ENCODE assay signal across 8 mouse cellular contexts in genomic region chr2:24935057-24935796, GRCm38 (mm10). TPM values are rescaled to one million over a fixed set of nuclear protein-coding genes. Genes with fewer than 3 reads are reported as not detected.
DNase-seq lines count a peak whose midpoint lies in the region; ATAC-seq and TF ChIP-seq lines count a peak whose summit lies in the region.

TSS of gene Arrdc1 (minus strand) at chr2:24935252.

- peak; percentile 90 for ATAC-seq in G1E (ENCODE audit: extremely low read depth, insufficient number of reproducible peaks, low FRiP score, poor library complexity, severe bottlenecking)
- peak; percentile 92 for ATAC-seq in forebrain, embryonic 16.5 days
- ATAC-seq in lung, embryonic 14.5 days (ENCODE audit: insufficient read depth): peak; percentile 95

- DNase-seq in G1E (ENCODE audit: low spot score): peak; percentile 82
- DNase-seq in cerebellum, adult 18-20 months: peak; percentile 84 to 92
- peak; percentile 83 to 88 for DNase-seq in heart, postnatal 36 days
- DNase-seq in layer of hippocampus, adult 2 months (ENCODE audit: low spot score in 2 of 2): peak; percentile 75 to 88
- DNase-seq in lung, embryonic 14.5 days: peak; percentile 97
- DNase-seq in thymus, adult 2 months: peak; percentile 94

- peak within 1 kb of the TSS; percentile 66 for H3K9ac ChIP-seq in forebrain, embryonic 16.5 days (replicated peaks; ENCODE audit: low read depth, low read length)
- peak within 1 kb of the TSS; percentile 71 for H3K9ac ChIP-seq in lung, embryonic 14.5 days

- peak within 1 kb of the TSS; percentile 80 for H3K4me2 ChIP-seq in forebrain, embryonic 16.5 days (ENCODE audit: low read length)
- H3K4me2 ChIP-seq in lung, embryonic 14.5 days: peak within 1 kb of the TSS; percentile 97

- 0 out of 2 replicates have a peak, but pooled peaks have one; percentile 14 for TF ChIP-seq CTCF in G1E (IDR thresholded peaks at IDR 0.05; ENCODE audit: low read depth, low read length)
- TF ChIP-seq CTCF in layer of hippocampus, adult 2 months (conservative IDR thresholded peaks at IDR 0.05): peak; percentile 69
- peak; percentile 70 for TF ChIP-seq CTCF in lung, embryonic 14.5 days (IDR thresholded peaks at IDR 0.05; ENCODE audit: low read depth)
- peak; percentile 30; the same call in 1 of the 2 replicates for TF ChIP-seq CTCF in olfactory bulb, adult 2 months (IDR thresholded peaks at IDR 0.05; ENCODE audit: insufficient read depth, low read depth, low read length)
- peak; percentile 85 for TF ChIP-seq CTCF in thymus, adult 2 months (IDR thresholded peaks at IDR 0.05; ENCODE audit: borderline replicate concordance, control insufficient read depth, extremely low read depth, insufficient read depth, low read length, poor library complexity)

- H3K27me3 ChIP-seq in G1E (ENCODE audit: insufficient read depth, low read length): peaks cover 23% of the 10 kb centered on the region
- no peaks in the 10 kb centered on the region for H3K27me3 ChIP-seq in forebrain, embryonic 16.5 days (replicated peaks; ENCODE audit: control insufficient read depth, insufficient read depth, low read length)
- no peaks in the 10 kb centered on the region for H3K27me3 ChIP-seq in lung, embryonic 14.5 days (ENCODE audit: insufficient read depth, low read length)
- H3K27me3 ChIP-seq in thymus, adult 2 months (ENCODE audit: control insufficient read depth, insufficient read depth, low read length): no peaks in the 10 kb centered on the region

- no peaks in the 10 kb centered on the region for H3K9me3 ChIP-seq in G1E (replicated peaks)
- no peaks in the 10 kb centered on the region for H3K9me3 ChIP-seq in forebrain, embryonic 16.5 days (ENCODE audit: control insufficient read depth, low read length)
- H3K9me3 ChIP-seq in lung, embryonic 14.5 days (ENCODE audit: low read depth, low read length): no peaks in the 10 kb centered on the region

- no peak within 1 kb of the TSS for H3K27ac ChIP-seq in forebrain, embryonic 16.5 days (ENCODE audit: low read length)
- peak within 1 kb of the TSS; percentile 78 for H3K27ac ChIP-seq in layer of hippocampus, adult 2 months
- peak within 1 kb of the TSS; percentile 80 for H3K27ac ChIP-seq in lung, embryonic 14.5 days (ENCODE audit: low read depth)
- no peak within 1 kb of the TSS for H3K27ac ChIP-seq in olfactory bulb, adult 2 months (ENCODE audit: insufficient read depth, low read depth, low read length)
- H3K27ac ChIP-seq in thymus, adult 2 months (ENCODE audit: control insufficient read depth, insufficient read depth, low read length): peak within 1 kb of the TSS; percentile 13

- intact Hi-C loops in heart, postnatal 36 days (cut with DNase I): no loop called here

- peaks cover 19% of the 10 kb centered on the region for H3K36me3 ChIP-seq in G1E (replicated peaks)
- no peaks in the 10 kb centered on the region for H3K36me3 ChIP-seq in forebrain, embryonic 16.5 days (ENCODE audit: control insufficient read depth, insufficient read depth)
- no peaks in the 10 kb centered on the region for H3K36me3 ChIP-seq in lung, embryonic 14.5 days (ENCODE audit: insufficient read depth)
- H3K36me3 ChIP-seq in thymus, adult 2 months (ENCODE audit: control insufficient read depth, insufficient read depth, low read length): no peaks in the 10 kb centered on the region

- H3K4me1 ChIP-seq in G1E (ENCODE audit: insufficient read depth, low read depth, low read length): peaks cover 30% of the 10 kb centered on the region
- H3K4me1 ChIP-seq in forebrain, embryonic 16.5 days (replicated peaks; ENCODE audit: control insufficient read depth, insufficient read depth, low read length): peaks cover 11% of the 10 kb centered on the region
- H3K4me1 ChIP-seq in lung, embryonic 14.5 days (ENCODE audit: insufficient read depth): no peaks in the 10 kb centered on the region
- H3K4me1 ChIP-seq in olfactory bulb, adult 2 months (ENCODE audit: control insufficient read depth, insufficient read depth, low read length): peaks cover 17% of the 10 kb centered on the region
- peaks cover 12% of the 10 kb centered on the region for H3K4me1 ChIP-seq in thymus, adult 2 months (replicated peaks; ENCODE audit: control insufficient read depth, insufficient read depth, low read length)

- H3K4me3 ChIP-seq in G1E (ENCODE audit: low read depth, low read length): peak within 1 kb of the TSS; percentile 89
- peak within 1 kb of the TSS; percentile 57 for H3K4me3 ChIP-seq in forebrain, embryonic 16.5 days (replicated peaks; ENCODE audit: low read length)
- peak within 1 kb of the TSS; percentile 74 for H3K4me3 ChIP-seq in layer of hippocampus, adult 2 months
- H3K4me3 ChIP-seq in lung, embryonic 14.5 days (ENCODE audit: low read depth, low read length): peak within 1 kb of the TSS; percentile 64
- peak within 1 kb of the TSS; percentile 60 for H3K4me3 ChIP-seq in olfactory bulb, adult 2 months (ENCODE audit: insufficient read depth, low read depth, low read length)
- H3K4me3 ChIP-seq in thymus, adult 2 months (ENCODE audit: control insufficient read depth, insufficient read depth, low read length): peak within 1 kb of the TSS; percentile 64

- under 1% methylated on average over 48 of the region's 49 CpGs for WGBS in forebrain, embryonic 16.5 days
- 0% methylated on average over 49 of the region's 49 CpGs for WGBS in lung, embryonic 14.5 days
- under 1% methylated on average over 49 of the region's 49 CpGs for WGBS in olfactory bulb, adult 2 months
- WGBS in thymus, adult 2 months: under 1% methylated on average over 49 of the region's 49 CpGs

- no peak for TF ChIP-seq POLR2A in olfactory bulb, adult 2 months (IDR thresholded peaks at IDR 0.05; ENCODE audit: insufficient read depth, low read depth, low read length)
- TF ChIP-seq POLR2A in thymus, adult 2 months (IDR thresholded peaks at IDR 0.05; ENCODE audit: control insufficient read depth, extremely low read depth, insufficient read depth, low read length, poor library complexity): peak; percentile 54

RNA-seq across cellular contexts. Expression of gene Arrdc1, which starts in this region (rescaled TPM):
- total RNA-seq in G1E (2014; fragmentation: Nextera tagmentation): 21.8 and 41.1 TPM in 2 replicates
- total RNA-seq in G1E (2017): 51.1 and 69.4 TPM in 2 replicates
- polyA plus RNA-seq in G1E (2012): 45.7 and 51.6 TPM in 2 replicates
- polyA plus RNA-seq in forebrain, embryonic 16.5 days (2015; fragmentation: Nextera tagmentation; extraction: Ambion mirVana): 31.7 and 40.9 TPM in 2 replicates
- total RNA-seq in heart, postnatal 36 days (2021): 1 to 10 TPM; 4.6 to 7.1 TPM
- total RNA-seq in layer of hippocampus, adult 2 months (2021): 10 to 100 TPM; 11.5 to 18.3 TPM
- polyA plus RNA-seq in lung, embryonic 14.5 days (2014; fragmentation: Nextera tagmentation; extraction: Ambion mirVana): 76.4 and 79.2 TPM in 2 replicates
- not detected in 2 replicates for polyA plus RNA-seq in olfactory bulb, adult 2 months (2012; ENCODE audit: insufficient read depth, insufficient read length, low replicate concordance, missing spikeins)
- polyA plus RNA-seq in thymus, adult 2 months (2012; rRNA removed): 272 and 315 TPM in 2 replicates

Comparison
In these comparisons a context has a peak if more than half of its experiments do, and no peak if none do; other contexts are left out.
1. RNA of gene Arrdc1 (polyA plus RNA-seq): 272 to 315 TPM in thymus, adult 2 months, 76.4 to 79.2 TPM in lung, embryonic 14.5 days, 45.7 to 51.6 TPM in G1E and 31.7 to 40.9 TPM in forebrain, embryonic 16.5 days; not detected in olfactory bulb, adult 2 months; every median in the first group is over 10 times any median in the second.
2. CTCF ChIP-seq: peak in every context shown above with its lines; median percentile 85 in thymus, adult 2 months; 70 in lung, embryonic 14.5 days; 69 in layer of hippocampus, adult 2 months; 30 in olfactory bulb, adult 2 months; 14 in G1E.
3. H3K27ac ChIP-seq: peak in layer of hippocampus, adult 2 months (single experiment), lung, embryonic 14.5 days (single experiment) and thymus, adult 2 months (single experiment); none in forebrain, embryonic 16.5 days (single experiment) and olfactory bulb, adult 2 months (single experiment).
4. Peak in every context shown above with its lines, with median percentiles within 50 percentile points of each other: ATAC-seq, DNase-seq and H3K4me3 ChIP-seq.